ENCODE assay signal across 30 mouse cellular contexts in genomic region chr14:30843701-30844100, GRCm38 (mm10). TPM values are rescaled to one million over a fixed set of nuclear protein-coding genes. Genes with fewer than 3 reads are reported as not detected.
"Had no signal": no experiment of that assay in that cellular context is flagged by ENCODE, and none has a peak within 500 bp of the region (broad histone marks: within the 10 kb centered on the region; RNA-seq: fewer than 3 reads in every experiment).

No protein-coding gene starts in this region.

- H3K4me3 ChIP-seq: heart, embryonic 10.5 days; heart, embryonic 12.5 days; hindbrain, embryonic 10.5 days; hindbrain, embryonic 12.5 days; intestine, embryonic 15.5 days; kidney, embryonic 15.5 days; limb, embryonic 10.5 days; limb, embryonic 12.5 days; liver, embryonic 13.5 days; liver, embryonic 15.5 days had no signal

- H3K4me1 ChIP-seq: heart, embryonic 10.5 days; heart, embryonic 12.5 days; hindbrain, embryonic 10.5 days; hindbrain, embryonic 12.5 days; intestine, embryonic 15.5 days; kidney, embryonic 15.5 days; limb, embryonic 10.5 days; limb, embryonic 12.5 days; liver, embryonic 13.5 days; liver, embryonic 15.5 days had no signal

- H3K27ac ChIP-seq: heart, embryonic 10.5 days; hindbrain, embryonic 10.5 days; hindbrain, embryonic 12.5 days; hindbrain, embryonic 14.5 days; intestine, embryonic 15.5 days; kidney, embryonic 15.5 days; kidney, postnatal 0 days; limb, embryonic 10.5 days; limb, embryonic 12.5 days; liver, embryonic 13.5 days; liver, embryonic 15.5 days had no signal

- DNase-seq: gastrocnemius, postnatal 25 days; heart, adult 18-20 months; heart, postnatal 10 days; heart, postnatal 4 days; kidney, adult 18-20 months; kidney, adult 9 months; kidney, postnatal 14 days; kidney, postnatal 36 days; layer of hippocampus, adult 9-11 months; layer of hippocampus, postnatal 36 days; liver; liver, embryonic 13.5 days; liver, postnatal 0 days had no signal

RNA-seq across cellular contexts. Expression of gene Itih4, which starts 42.6 kb away (rescaled TPM):
- total RNA-seq: gastrocnemius, postnatal 25 days; granulocyte monocyte progenitor cell, adult 5-6 weeks; layer of hippocampus, postnatal 14 days; layer of hippocampus, postnatal 36 days; left cerebral cortex, postnatal 14 days; left cerebral cortex, postnatal 36 days had no signal
- polyA plus RNA-seq: hindbrain, embryonic 10.5 days; hindbrain, embryonic 14.5 days; hindbrain, embryonic 16.5 days; inflammation-experienced regulatory T-cells, adult 6 months; limb, embryonic 10.5 days had no signal
